8 mouse cellular contexts compared by ENCODE assay signal in genomic region chr2:178415150-178415448, GRCm38 (mm10). TPM values are rescaled to one million over a fixed set of nuclear protein-coding genes. Genes with fewer than 3 reads are reported as not detected.
DNase-seq lines count a peak whose midpoint lies in the region; ATAC-seq and TF ChIP-seq lines count a peak whose summit lies in the region.

No protein-coding gene starts in this region.

- H3K9me3 ChIP-seq in heart, embryonic 15.5 days (replicated peaks), result no peaks in the 10 kb centered on the region
- no peaks in the 10 kb centered on the region for H3K9me3 ChIP-seq in hindbrain, embryonic 11.5 days (ENCODE audit: control insufficient read depth, low read length)
- H3K9me3 ChIP-seq in midbrain, embryonic 11.5 days (ENCODE audit: control insufficient read depth, low read length), result no peaks in the 10 kb centered on the region

- H3K4me3 ChIP-seq in heart, embryonic 15.5 days, result peak overlapping the region; percentile 74
- H3K4me3 ChIP-seq in cortical plate, adult 2 months (ENCODE audit: insufficient read depth, low read length), result peak overlapping the region; percentile 77
- H3K4me3 ChIP-seq in hindbrain, embryonic 11.5 days (ENCODE audit: low read depth, low read length), result peak overlapping the region; percentile 65
- H3K4me3 ChIP-seq in midbrain, embryonic 11.5 days (ENCODE audit: low read depth, low read length), result peak overlapping the region; percentile 69

- DNase-seq in heart, adult 18-20 months, result no peak
- DNase-seq in hindbrain, embryonic 11.5 days (ENCODE audit: low spot score), result peak; percentile 19
- DNase-seq in midbrain, embryonic 11.5 days (ENCODE audit: low spot score, missing footprints), result peak; percentile 87
- DNase-seq in urinary bladder, postnatal 36 days (ENCODE audit: low spot score in 2 of 2), result no peak
- no peak for DNase-seq in spleen, postnatal 10 days (ENCODE audit: low spot score in 2 of 2)
- no peak for DNase-seq in urinary bladder, adult 18-20 months (ENCODE audit: low spot score in 2 of 2)

- ATAC-seq in heart, embryonic 15.5 days (replicated peaks; ENCODE audit: insufficient number of reproducible peaks, insufficient read depth, low FRiP score, low read depth), result no peak
- ATAC-seq in hindbrain, embryonic 11.5 days (ENCODE audit: low FRiP score), result no peak
- peak; percentile 4; the same call in 1 of the 2 replicates for ATAC-seq in midbrain, embryonic 11.5 days (ENCODE audit: low FRiP score)

- no peak for TF ChIP-seq POLR2A in cortical plate, adult 2 months (IDR thresholded peaks at IDR 0.05; ENCODE audit: extremely low read depth, insufficient read depth, low read length)

- 35% methylated on average over 3 of the region's 3 CpGs for WGBS in heart, embryonic 15.5 days
- 31% methylated on average over 3 of the region's 3 CpGs for WGBS in hindbrain, embryonic 11.5 days
- WGBS in midbrain, embryonic 11.5 days, result 45% methylated on average over 3 of the region's 3 CpGs

- H3K4me1 ChIP-seq in heart, embryonic 15.5 days (replicated peaks), result peaks cover 55% of the 10 kb centered on the region
- peaks cover 4% of the 10 kb centered on the region for H3K4me1 ChIP-seq in cortical plate, adult 2 months (ENCODE audit: control insufficient read depth, insufficient read depth, low read length)
- H3K4me1 ChIP-seq in hindbrain, embryonic 11.5 days (replicated peaks; ENCODE audit: control insufficient read depth, insufficient read depth, low read length), result peaks cover 8% of the 10 kb centered on the region; the same call in 1 of the 2 replicates
- peaks cover 13% of the 10 kb centered on the region for H3K4me1 ChIP-seq in midbrain, embryonic 11.5 days (ENCODE audit: control insufficient read depth, insufficient read depth, low read length)

- H3K36me3 ChIP-seq in heart, embryonic 15.5 days, result peaks cover 14% of the 10 kb centered on the region
- H3K36me3 ChIP-seq in hindbrain, embryonic 11.5 days (ENCODE audit: control insufficient read depth, insufficient read depth, low read length), result no peaks in the 10 kb centered on the region
- no peaks in the 10 kb centered on the region for H3K36me3 ChIP-seq in midbrain, embryonic 11.5 days (ENCODE audit: control insufficient read depth, insufficient read depth, low read length)

- H3K4me2 ChIP-seq in heart, embryonic 15.5 days, result peak overlapping the region; percentile 99
- peak overlapping the region; percentile 98 for H3K4me2 ChIP-seq in hindbrain, embryonic 11.5 days (replicated peaks; ENCODE audit: low read depth, low read length)
- H3K4me2 ChIP-seq in midbrain, embryonic 11.5 days, result peak overlapping the region; percentile 93

- peaks cover 5% of the 10 kb centered on the region; the same call in 1 of the 2 replicates for H3K27me3 ChIP-seq in heart, embryonic 15.5 days
- H3K27me3 ChIP-seq in hindbrain, embryonic 11.5 days (ENCODE audit: control insufficient read depth, insufficient read depth, low read length), result peaks cover 16% of the 10 kb centered on the region
- H3K27me3 ChIP-seq in midbrain, embryonic 11.5 days (ENCODE audit: control insufficient read depth, insufficient read depth, low read length), result peaks cover 12% of the 10 kb centered on the region

- H3K9ac ChIP-seq in heart, embryonic 15.5 days, result no peak overlapping the region; the same call in 1 of the 2 replicates
- no peak overlapping the region for H3K9ac ChIP-seq in hindbrain, embryonic 11.5 days (ENCODE audit: low read depth, low read length)
- H3K9ac ChIP-seq in midbrain, embryonic 11.5 days (ENCODE audit: low read length), result no peak overlapping the region

- H3K27ac ChIP-seq in heart, embryonic 15.5 days, result peak overlapping the region; percentile 94
- no peak overlapping the region for H3K27ac ChIP-seq in cortical plate, adult 2 months (ENCODE audit: insufficient read depth, low read length)
- no peak overlapping the region for H3K27ac ChIP-seq in hindbrain, embryonic 11.5 days (ENCODE audit: low read depth, low read length)
- H3K27ac ChIP-seq in midbrain, embryonic 11.5 days (ENCODE audit: low read depth, low read length), result no peak overlapping the region

- TF ChIP-seq CTCF in cortical plate, adult 2 months (IDR thresholded peaks at IDR 0.05; ENCODE audit: extremely low read depth, insufficient read depth, low read length), result no peak

RNA-seq across cellular contexts. Expression of gene Fam217b, which starts 0.8 kb away (rescaled TPM):
- polyA plus RNA-seq in heart, embryonic 15.5 days (2015; fragmentation: Nextera tagmentation; extraction: Ambion mirVana), result 7.9 TPM in 2 replicates
- 10 to 100 TPM in 1 of 2 experiments, 1 to 10 TPM in 1; 9.1 to 11.4 TPM for total RNA-seq in heart, adult 18-20 months (2021)
- 37.4 and 37.7 TPM in 2 replicates for polyA plus RNA-seq in cortical plate, adult 2 months (2012; rRNA removed)
- polyA plus RNA-seq in hindbrain, embryonic 11.5 days (2014; fragmentation: Nextera tagmentation; extraction: Ambion mirVana), result 3.4 and 4.6 TPM in 2 replicates
- 1.2 and 1.6 TPM in 2 replicates for polyA plus RNA-seq in midbrain, embryonic 11.5 days (2014; fragmentation: Nextera tagmentation; extraction: Ambion mirVana)

RNA-seq across cellular contexts. Expression of gene Ppp1r3d, which starts 0.8 kb away (rescaled TPM):
- 21.3 and 22.8 TPM in 2 replicates for polyA plus RNA-seq in heart, embryonic 15.5 days (2015; fragmentation: Nextera tagmentation; extraction: Ambion mirVana)
- total RNA-seq in heart, adult 18-20 months (2021), result 10 to 100 TPM; 10.0 to 10.1 TPM
- 5.6 and 6.3 TPM in 2 replicates for polyA plus RNA-seq in cortical plate, adult 2 months (2012; rRNA removed)
- polyA plus RNA-seq in hindbrain, embryonic 11.5 days (2014; fragmentation: Nextera tagmentation; extraction: Ambion mirVana), result 1.3 and 2.3 TPM in 2 replicates
- polyA plus RNA-seq in midbrain, embryonic 11.5 days (2014; fragmentation: Nextera tagmentation; extraction: Ambion mirVana), result 0.98 and 1.1 TPM in 2 replicates

RNA-seq across cellular contexts. Expression of gene Sycp2, which starts 7.6 kb away (rescaled TPM):
- polyA plus RNA-seq in heart, embryonic 15.5 days (2015; fragmentation: Nextera tagmentation; extraction: Ambion mirVana), result 0.06 and 0.18 TPM in 2 replicates
- 1 to 10 TPM in 1 of 2 experiments, under 1 TPM in 1; 0.67 to 1.1 TPM for total RNA-seq in heart, adult 18-20 months (2021)
- polyA plus RNA-seq in cortical plate, adult 2 months (2012; rRNA removed), result 0.83 and 0.90 TPM in 2 replicates
- polyA plus RNA-seq in hindbrain, embryonic 11.5 days (2014; fragmentation: Nextera tagmentation; extraction: Ambion mirVana), result 0.12 and 0.15 TPM in 2 replicates
- polyA plus RNA-seq in midbrain, embryonic 11.5 days (2014; fragmentation: Nextera tagmentation; extraction: Ambion mirVana), result not detected in 2 replicates

RNA-seq across cellular contexts. Expression of gene Cdh26, which starts 15.2 kb away (rescaled TPM):
- 0.14 TPM in 1 of 2 replicates, not detected in the other for polyA plus RNA-seq in heart, embryonic 15.5 days (2015; fragmentation: Nextera tagmentation; extraction: Ambion mirVana)
- total RNA-seq in heart, adult 18-20 months (2021), result under 1 TPM in 1 of 2 experiments, not detected in 1; 0.44 TPM
- 0.23 TPM in 2 replicates for polyA plus RNA-seq in cortical plate, adult 2 months (2012; rRNA removed)
- polyA plus RNA-seq in hindbrain, embryonic 11.5 days (2014; fragmentation: Nextera tagmentation; extraction: Ambion mirVana), result 0.54 TPM in 1 of 2 replicates, not detected in the other
- polyA plus RNA-seq in midbrain, embryonic 11.5 days (2014; fragmentation: Nextera tagmentation; extraction: Ambion mirVana), result 0.14 TPM in 1 of 2 replicates, not detected in the other

Comparison
In these comparisons a context has a peak if more than half of its experiments do, and no peak if none do; other contexts are left out.
1. DNase-seq: peak in hindbrain, embryonic 11.5 days (single experiment) and midbrain, embryonic 11.5 days (single experiment); none in heart, adult 18-20 months (0 of 2), urinary bladder, postnatal 36 days (0 of 2), spleen, postnatal 10 days (0 of 2) and urinary bladder, adult 18-20 months (0 of 2).
2. Peak in every context shown above with its lines, with median percentiles within 50 percentile points of each other: H3K4me2 ChIP-seq and H3K4me3 ChIP-seq.